Mouse (Mus musculus) neural tube, embryonic 11.5 days (tissue): ENCODE measurements at regions not wholly inside any gene's neighbourhood (a gene's known extent, or its start where the extent isn't known, plus 50 kb on each side); places are given as distances from the start of the nearest gene placed in this dataset.

Experiments
- ATAC-seq: fragments of 200-750 bp; cut with Nextera tagmentation; 2 replicates; pipeline ENCODE4 v1.8.0; 2017; ENCODE audit warnings: moderate number of reproducible peaks, mild to moderate bottlenecking, moderate TSS enrichment, moderate library complexity; ENCODE audit not compliant: insufficient read depth, low FRiP score, low TSS enrichment
- DNase-seq: peaks from one replicate; pipeline ENCODE4 v3.0.0-alpha.2; 2015; ENCODE audit warnings: low spot score
- H3K27ac ChIP-seq: fragments of 300-500 bp; sonication (generic); 2 replicates; pipeline ENCODE4 v1.5.1; 2014; ENCODE audit warnings: low read depth, mild to moderate bottlenecking, low read length
- H3K27me3 ChIP-seq: fragments of 300-500 bp; sonication (generic); 2 replicates; pipeline ENCODE4 v1.6.1; 2014; ENCODE audit warnings: mild to moderate bottlenecking, low read length, mixed read lengths; ENCODE audit not compliant: control insufficient read depth, insufficient read depth
- H3K36me3 ChIP-seq: fragments of 300-500 bp; sonication (generic); 2 replicates; pipeline ENCODE4 v1.6.1; 2014; ENCODE audit warnings: mild to moderate bottlenecking, low read length, moderate library complexity, mixed read lengths; ENCODE audit not compliant: control insufficient read depth, insufficient read depth
- H3K4me1 ChIP-seq: fragments of 300-500 bp; sonication (generic); 2 replicates; pipeline ENCODE4 v1.6.1; 2014; ENCODE audit warnings: low read length, mixed read lengths; ENCODE audit not compliant: control insufficient read depth, insufficient read depth
- H3K4me2 ChIP-seq: fragments of 300-500 bp; sonication (generic); 2 replicates; pipeline ENCODE4 v1.6.1; 2014; ENCODE audit warnings: low read depth, mild to moderate bottlenecking, moderate library complexity
- H3K4me3 ChIP-seq: fragments of 300-500 bp; sonication (generic); 2 replicates; pipeline ENCODE4 v1.5.1; 2014; ENCODE audit warnings: low read depth, low read length
- H3K9ac ChIP-seq: fragments of 300-500 bp; sonication (generic); 2 replicates; pipeline ENCODE4 v1.6.1; 2014; ENCODE audit warnings: mild to moderate bottlenecking, low read length
- H3K9me3 ChIP-seq: fragments of 300-500 bp; sonication (generic); 2 replicates; pipeline ENCODE4 v1.6.1; 2016; ENCODE audit warnings: low read length; ENCODE audit not compliant: control insufficient read depth
- WGBS: fragments of 180-500 bp; shearing (Covaris S2); extraction: QIAGEN DNeasy Blood & Tissue Kit; methylation state at CpG from one replicate; pipeline ENCODE4 v1.1.7; 2014; 5-methylcytosine and 5-hydroxymethylcytosine counted together

DNA sequence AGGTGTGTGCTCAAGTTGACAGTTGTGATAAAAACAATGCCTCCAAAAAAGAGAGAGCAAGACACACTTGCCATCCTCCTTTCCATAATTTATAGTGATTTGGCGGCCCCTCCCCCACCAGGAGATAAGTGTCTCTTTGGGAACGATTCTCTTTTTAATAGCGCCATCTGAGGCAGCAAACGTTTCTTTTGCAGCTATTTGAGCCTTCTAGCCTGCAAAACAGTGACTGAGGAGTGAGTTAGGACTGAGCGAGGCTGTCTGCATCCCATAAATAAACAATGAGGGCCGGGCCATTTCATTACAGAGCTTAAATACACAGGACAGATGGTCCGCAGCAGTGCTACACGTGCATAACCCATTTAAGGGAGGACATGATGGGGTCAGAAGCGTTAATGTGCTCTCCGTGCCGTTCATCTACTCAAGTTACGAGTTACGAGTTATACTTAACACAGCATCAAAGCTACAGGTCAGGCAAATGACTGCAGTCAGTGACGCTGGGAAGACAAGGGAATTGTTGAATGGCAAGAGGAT lies 99.0 kb upstream of the Slc25a26 start:
- Histone ChIP-seq H3K27me3 (no peaks in the 10 kb centered on the region), H3K36me3 (no peaks in the 10 kb centered on the region), H3K4me2 (peak overlapping the region; percentile 33), H3K4me1 (peaks cover 3% of the 10 kb centered on the region; the same call in 1 of the 2 replicates), H3K9ac (no peak overlapping the region), H3K27ac (no peak overlapping the region), H3K4me3 (no peak overlapping the region), H3K9me3 (no peaks in the 10 kb centered on the region)
- WGBS: 5% methylated on average over 14 of the region's 14 CpGs
- DNase-seq (peak; percentile 72), ATAC-seq (peak; percentile 94)

DNA sequence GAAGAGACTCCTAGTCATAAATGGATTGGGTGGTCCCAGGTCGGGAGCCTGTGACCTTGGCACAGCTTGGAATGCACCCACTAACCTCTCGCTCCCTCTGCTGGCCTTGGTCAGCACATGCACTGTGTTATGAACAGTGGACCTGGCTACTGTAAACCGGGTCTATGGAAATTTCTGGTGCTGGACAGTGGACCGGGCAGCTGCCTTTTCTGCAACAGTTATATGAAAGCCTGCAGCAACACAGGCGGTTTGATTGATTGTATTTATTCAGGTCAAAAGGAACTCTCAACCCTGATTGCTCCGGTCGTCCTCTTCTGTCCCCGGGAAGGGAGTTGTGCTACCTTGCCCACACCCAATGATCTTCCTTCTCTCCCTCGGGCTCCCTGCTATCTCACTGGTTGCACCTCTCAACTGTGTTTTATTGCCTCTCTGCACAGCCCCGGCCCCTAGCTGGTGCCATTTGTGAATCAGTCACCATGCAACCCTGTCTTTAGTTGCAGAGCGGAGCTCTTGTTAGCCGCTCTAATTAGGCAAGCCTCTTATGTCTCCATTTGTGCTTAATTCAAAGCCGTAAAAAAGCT lies 99.6 kb upstream of the Slc25a26 start:
- Histone ChIP-seq H3K9me3 (no peaks in the 10 kb centered on the region), H3K27me3 (no peaks in the 10 kb centered on the region), H3K27ac (no peak overlapping the region), H3K4me3 (no peak overlapping the region), H3K9ac (no peak overlapping the region), H3K36me3 (no peaks in the 10 kb centered on the region), H3K4me2 (peak overlapping the region; percentile 33), H3K4me1 (peaks cover 3% of the 10 kb centered on the region; the same call in 1 of the 2 replicates)
- ATAC-seq: peak; percentile 87
- peak; percentile 54 for DNase-seq
- WGBS: 12% methylated on average over 13 of the region's 13 CpGs

DNA sequence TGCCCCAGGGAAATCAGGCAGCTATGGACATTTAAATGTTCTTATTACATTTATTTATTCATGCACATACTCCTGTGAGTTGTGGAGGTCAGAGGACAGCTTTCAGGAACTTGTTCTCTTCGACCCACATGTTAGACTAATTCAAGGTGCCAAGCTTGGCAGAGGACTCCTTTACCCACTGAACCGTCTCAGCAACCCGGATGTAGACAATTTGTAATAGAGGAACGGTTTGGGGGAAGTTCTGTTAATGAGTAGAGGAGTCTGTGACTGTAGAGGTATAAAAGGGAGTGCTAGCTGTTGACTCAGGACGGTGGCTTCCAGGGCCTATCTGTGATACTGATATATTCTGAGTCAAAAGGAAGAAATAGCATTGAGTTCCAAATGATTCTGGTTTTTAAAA lies 107.4 kb upstream of the Magi1 start:
- DNase-seq: no peak
- Histone ChIP-seq H3K36me3 (no peaks in the 10 kb centered on the region), H3K27me3 (no peaks in the 10 kb centered on the region), H3K9me3 (no peaks in the 10 kb centered on the region), H3K4me1 (no peaks in the 10 kb centered on the region), H3K4me3 (no peak overlapping the region), H3K4me2 (no peak overlapping the region), H3K27ac (no peak overlapping the region), H3K9ac (no peak overlapping the region)
- 69% methylated on average over 5 of the region's 5 CpGs for WGBS
- ATAC-seq: no peak

DNA sequence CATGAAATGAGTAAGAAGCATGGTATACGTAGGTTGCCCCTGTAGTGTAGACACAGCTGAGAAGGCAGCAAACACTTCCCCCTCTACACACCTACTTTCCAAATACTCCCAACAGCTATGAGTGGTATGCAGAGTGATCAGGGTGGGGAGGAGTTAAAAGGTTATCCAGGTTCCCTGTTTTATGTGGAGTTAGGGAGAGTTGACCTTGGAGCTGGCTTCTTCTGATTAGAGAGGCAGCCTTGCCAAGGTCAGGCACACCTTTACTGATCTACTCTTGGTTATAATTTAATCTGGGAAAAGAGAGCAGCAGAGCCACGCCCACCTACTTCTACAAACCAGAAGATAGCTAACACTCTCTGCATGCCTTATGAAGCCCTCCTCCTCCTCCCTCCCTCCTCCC lies 106.7 kb upstream of the Magi1 start:
- Histone ChIP-seq H3K4me2 (no peak overlapping the region), H3K9ac (no peak overlapping the region), H3K4me3 (no peak overlapping the region), H3K27ac (no peak overlapping the region), H3K36me3 (no peaks in the 10 kb centered on the region), H3K9me3 (no peaks in the 10 kb centered on the region), H3K4me1 (no peaks in the 10 kb centered on the region), H3K27me3 (no peaks in the 10 kb centered on the region)
- 78% methylated on average over 2 of the region's 2 CpGs for WGBS
- DNase-seq (no peak), ATAC-seq (no peak)

DNA sequence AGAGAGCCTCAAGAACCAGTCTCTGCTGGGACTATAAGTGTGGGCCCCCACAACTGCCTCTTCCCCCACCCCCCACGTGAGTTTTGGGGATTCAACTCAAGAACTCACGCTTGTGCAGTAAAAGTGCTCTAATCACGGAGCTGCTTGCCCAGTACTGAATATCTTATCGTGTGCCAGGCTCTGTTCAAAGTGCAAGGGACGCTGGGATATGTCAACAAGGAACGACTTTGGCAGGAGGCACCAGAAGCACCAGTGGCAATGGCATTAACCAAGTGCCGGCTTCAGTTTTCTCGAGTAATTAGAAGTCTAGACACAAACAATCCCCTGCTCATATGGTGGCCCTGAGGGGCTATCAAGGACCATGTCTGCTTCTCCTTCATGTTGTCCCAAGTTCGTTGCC lies 106.0 kb upstream of the Magi1 start:
- H3K9ac ChIP-seq: no peak overlapping the region
- DNase-seq: no peak
- no peak overlapping the region for H3K4me2 ChIP-seq

DNA sequence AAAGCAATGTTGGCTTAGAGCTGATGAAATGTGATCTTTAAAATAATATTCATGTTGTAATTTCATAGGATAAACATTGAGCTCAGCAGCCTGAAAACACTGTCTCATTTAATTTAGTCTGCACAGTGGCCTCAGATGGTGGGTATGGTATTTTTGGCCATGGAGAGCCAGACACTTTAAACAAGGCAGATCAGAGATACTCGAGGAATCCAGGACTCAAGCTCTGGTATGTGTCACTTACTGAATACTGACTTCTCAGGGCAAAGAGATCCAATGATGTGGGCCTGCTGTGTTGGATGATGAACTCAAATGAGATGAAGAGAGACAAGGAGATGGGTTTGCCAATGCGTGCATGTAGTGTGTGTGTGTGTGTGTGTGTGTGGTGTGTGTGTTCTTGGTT lies 103.9 kb upstream of the Magi1 start:
- no peak overlapping the region for H3K9ac ChIP-seq
- 77% methylated on average over 2 of the region's 2 CpGs for WGBS

More for the DNA sequence above, 106.0 kb upstream of the Magi1 start:
- no peaks in the 10 kb centered on the region for H3K4me1 ChIP-seq
- no peaks in the 10 kb centered on the region for H3K36me3 ChIP-seq
- H3K27ac ChIP-seq: no peak overlapping the region
- no peaks in the 10 kb centered on the region for H3K27me3 ChIP-seq
- no peak for ATAC-seq
- no peaks in the 10 kb centered on the region for H3K9me3 ChIP-seq
- no peak overlapping the region for H3K4me3 ChIP-seq
- 76% methylated on average over 9 of the region's 9 CpGs for WGBS

DNA sequence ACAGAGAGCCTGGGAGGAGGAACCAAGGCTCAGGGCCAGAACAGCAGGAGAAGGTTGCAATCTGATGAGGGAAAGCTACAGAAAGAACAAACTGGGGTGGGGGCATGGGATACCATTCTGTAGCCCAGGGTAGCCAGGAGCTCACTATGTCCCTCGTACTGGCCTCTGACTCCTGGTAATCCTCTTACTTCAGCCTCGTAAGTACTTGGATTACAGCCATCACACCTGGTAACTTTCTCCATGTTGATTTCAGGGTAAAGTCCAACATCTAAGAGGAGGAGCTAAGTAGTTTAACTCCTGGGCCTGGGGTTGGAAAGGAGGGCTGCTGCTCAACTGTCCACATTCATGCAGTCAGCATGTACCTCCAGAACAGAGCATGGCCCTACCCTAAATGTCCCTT lies 101.8 kb upstream of the Magi1 start:
- Histone ChIP-seq H3K4me1 (no peaks in the 10 kb centered on the region), H3K27ac (no peak overlapping the region)

More for the DNA sequence above, 103.9 kb upstream of the Magi1 start:
- Histone ChIP-seq H3K36me3 (no peaks in the 10 kb centered on the region), H3K27ac (no peak overlapping the region), H3K9me3 (no peaks in the 10 kb centered on the region), H3K4me3 (no peak overlapping the region), H3K4me2 (no peak overlapping the region), H3K4me1 (no peaks in the 10 kb centered on the region), H3K27me3 (no peaks in the 10 kb centered on the region)
- DNase-seq (no peak), ATAC-seq (no peak)

DNA sequence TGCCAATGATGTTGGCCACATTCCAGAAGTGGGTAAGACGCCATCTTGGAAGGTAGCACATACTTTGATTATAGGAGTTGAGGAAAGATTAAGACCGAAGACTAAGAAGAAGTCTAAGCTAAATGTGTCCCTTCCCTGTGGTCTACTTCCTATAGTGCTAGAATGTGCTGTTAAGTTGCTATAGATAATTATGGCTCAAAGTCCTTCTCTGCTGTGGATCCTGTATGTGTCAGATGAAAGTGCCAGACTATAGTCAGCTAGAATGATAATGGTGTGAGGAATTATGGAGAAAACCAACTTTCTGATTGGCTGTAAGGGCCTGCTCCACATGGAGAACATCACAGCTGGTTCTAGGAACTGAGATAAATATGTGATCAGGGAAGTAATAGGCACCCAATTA lies 86.3 kb upstream of the Magi1 start:
- Histone ChIP-seq H3K36me3 (no peaks in the 10 kb centered on the region), H3K9ac (no peak overlapping the region), H3K4me3 (no peak overlapping the region), H3K4me1 (no peaks in the 10 kb centered on the region), H3K27me3 (no peaks in the 10 kb centered on the region), H3K4me2 (no peak overlapping the region), H3K9me3 (no peaks in the 10 kb centered on the region), H3K27ac (no peak overlapping the region)
- DNase-seq: no peak
- no peak for ATAC-seq
- WGBS: 95% methylated on average over 2 of the region's 2 CpGs

More for the DNA sequence above, 101.8 kb upstream of the Magi1 start:
- 90% methylated on average over 2 of the region's 2 CpGs for WGBS
- DNase-seq: no peak
- ATAC-seq: no peak
- Histone ChIP-seq H3K27me3 (no peaks in the 10 kb centered on the region), H3K4me3 (no peak overlapping the region), H3K9me3 (no peaks in the 10 kb centered on the region), H3K9ac (no peak overlapping the region), H3K4me2 (no peak overlapping the region), H3K36me3 (no peaks in the 10 kb centered on the region)

DNA sequence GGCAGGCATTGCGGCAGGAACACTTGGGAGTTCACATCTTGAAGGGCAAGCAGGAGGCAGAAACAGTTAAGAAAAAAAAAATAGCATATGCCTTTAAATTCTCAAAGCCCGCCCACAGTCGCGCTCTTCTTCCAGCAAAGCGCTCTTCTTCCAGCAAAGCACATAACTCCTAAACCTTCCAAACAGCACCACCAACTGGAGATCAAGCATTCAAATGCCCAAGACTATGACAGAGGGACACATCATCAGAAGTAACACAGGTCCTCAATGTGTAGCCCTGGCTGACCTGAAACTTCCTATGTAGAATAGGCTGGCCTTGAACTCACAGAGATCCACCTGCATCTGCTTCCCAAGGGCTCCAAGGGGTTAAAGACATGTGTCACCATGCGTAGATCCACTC lies 80.2 kb upstream of the Magi1 start:
- Histone ChIP-seq H3K4me3 (no peak overlapping the region), H3K27me3 (no peaks in the 10 kb centered on the region), H3K36me3 (no peaks in the 10 kb centered on the region), H3K9me3 (no peaks in the 10 kb centered on the region), H3K27ac (no peak overlapping the region), H3K4me2 (no peak overlapping the region), H3K4me1 (no peaks in the 10 kb centered on the region), H3K9ac (no peak overlapping the region)
- DNase-seq (no peak), ATAC-seq (no peak)
- WGBS: 83% methylated on average over 6 of the region's 6 CpGs
